10 mouse cellular contexts compared by ENCODE assay signal in the genomic region with DNA sequence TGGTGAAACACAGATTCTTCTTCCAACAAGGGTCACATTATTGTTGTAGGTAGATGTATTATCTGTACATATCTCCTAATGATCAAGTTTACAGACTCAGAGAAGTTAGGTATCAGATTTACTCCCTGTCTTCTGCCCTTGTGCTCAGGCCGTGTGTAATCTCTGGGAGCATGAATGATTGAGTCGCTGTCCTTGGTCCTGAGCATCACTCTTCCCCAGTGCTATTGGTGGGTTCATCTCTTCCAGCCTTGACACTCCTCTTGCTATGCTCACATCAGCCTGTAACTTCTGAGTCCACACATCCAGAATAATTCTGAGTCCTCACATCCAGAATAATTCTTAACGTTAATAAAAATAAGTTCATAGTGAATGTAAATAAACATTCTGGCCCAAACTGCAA.
DNase-seq lines count a peak whose midpoint lies in the region; ATAC-seq lines count a peak whose summit lies in the region.
"Had no signal": no experiment of that assay in that cellular context is flagged by ENCODE, and none has a peak within 500 bp of the region (broad histone marks: within the 10 kb centered on the region; RNA-seq: fewer than 3 reads in every experiment).

No protein-coding gene starts in this region.

- H3K9ac ChIP-seq in forebrain, embryonic 14.5 days (ENCODE audit: low read length) = no peak overlapping the region
- no peak overlapping the region for H3K9ac ChIP-seq in forebrain, embryonic 12.5 days
- H3K9ac ChIP-seq in neural tube, embryonic 15.5 days (replicated peaks) = no peak overlapping the region
- no peak overlapping the region for H3K9ac ChIP-seq in neural tube, embryonic 11.5 days (ENCODE audit: low read length)
- H3K9ac ChIP-seq: limb, embryonic 13.5 days had no signal

- WGBS in forebrain, embryonic 14.5 days = 37% methylated on average over 3 of the region's 3 CpGs
- 46% methylated on average over 3 of the region's 3 CpGs for WGBS in forebrain, embryonic 12.5 days
- WGBS in neural tube, embryonic 15.5 days = 48% methylated on average over 3 of the region's 3 CpGs
- WGBS in neural tube, embryonic 11.5 days = 54% methylated on average over 3 of the region's 3 CpGs

- no peaks in the 10 kb centered on the region for H3K9me3 ChIP-seq in forebrain, embryonic 14.5 days (replicated peaks; ENCODE audit: control insufficient read depth, low read length)
- H3K9me3 ChIP-seq in forebrain, embryonic 12.5 days = no peaks in the 10 kb centered on the region
- H3K9me3 ChIP-seq in neural tube, embryonic 15.5 days (replicated peaks) = no peaks in the 10 kb centered on the region
- no peaks in the 10 kb centered on the region for H3K9me3 ChIP-seq in neural tube, embryonic 11.5 days (ENCODE audit: control insufficient read depth, low read length)
- H3K9me3 ChIP-seq: limb, embryonic 13.5 days had no signal

- no peak overlapping the region for H3K27ac ChIP-seq in forebrain, embryonic 14.5 days (ENCODE audit: low read depth, low read length)
- H3K27ac ChIP-seq in forebrain, embryonic 12.5 days = no peak overlapping the region
- H3K27ac ChIP-seq in neural tube, embryonic 15.5 days (replicated peaks) = no peak overlapping the region
- no peak overlapping the region for H3K27ac ChIP-seq in neural tube, embryonic 11.5 days (ENCODE audit: low read depth, low read length)
- H3K27ac ChIP-seq: limb, embryonic 13.5 days had no signal

- H3K4me2 ChIP-seq in forebrain, embryonic 14.5 days (ENCODE audit: low read length) = no peak overlapping the region
- H3K4me2 ChIP-seq in forebrain, embryonic 12.5 days = no peak overlapping the region
- no peak overlapping the region for H3K4me2 ChIP-seq in neural tube, embryonic 15.5 days
- H3K4me2 ChIP-seq in neural tube, embryonic 11.5 days (ENCODE audit: low read depth) = no peak overlapping the region
- H3K4me2 ChIP-seq: limb, embryonic 13.5 days had no signal

- intact Hi-C loops in gastrocnemius, postnatal 36 days (cut with DNase I) = no loop called here

- DNase-seq in forebrain, embryonic 14.5 days (ENCODE audit: low spot score) = peak; percentile 32
- peak; percentile 62 for DNase-seq in neural tube, embryonic 10.5 days (ENCODE audit: extremely low spot score, low spot score)
- DNase-seq in embryo, embryonic 9.5 days (ENCODE audit: extremely low spot score) = peak; percentile 39
- DNase-seq in neural tube, embryonic 11.5 days (ENCODE audit: low spot score) = peak; percentile 63
- no peak for DNase-seq in gastrocnemius, postnatal 36 days

- no peak for ATAC-seq in forebrain, embryonic 14.5 days
- no peak for ATAC-seq in forebrain, embryonic 12.5 days (ENCODE audit: low FRiP score)
- ATAC-seq in neural tube, embryonic 15.5 days (ENCODE audit: low FRiP score) = no peak
- ATAC-seq in neural tube, embryonic 11.5 days (ENCODE audit: insufficient read depth, low FRiP score, low TSS enrichment) = no peak
- ATAC-seq in inflammation-experienced regulatory T-cells, adult 6 months = no peak

- no peaks in the 10 kb centered on the region for H3K36me3 ChIP-seq in forebrain, embryonic 14.5 days (ENCODE audit: control insufficient read depth, insufficient read depth, low read length)
- no peaks in the 10 kb centered on the region for H3K36me3 ChIP-seq in forebrain, embryonic 12.5 days (replicated peaks)
- no peaks in the 10 kb centered on the region for H3K36me3 ChIP-seq in neural tube, embryonic 15.5 days
- H3K36me3 ChIP-seq in neural tube, embryonic 11.5 days (ENCODE audit: control insufficient read depth, insufficient read depth, low read length) = no peaks in the 10 kb centered on the region
- H3K36me3 ChIP-seq: G1E; limb, embryonic 13.5 days had no signal

- no peaks in the 10 kb centered on the region for H3K4me1 ChIP-seq in forebrain, embryonic 14.5 days (ENCODE audit: control insufficient read depth, insufficient read depth, low read length)
- H3K4me1 ChIP-seq in forebrain, embryonic 12.5 days = no peaks in the 10 kb centered on the region
- H3K4me1 ChIP-seq in neural tube, embryonic 15.5 days = peaks cover 6% of the 10 kb centered on the region
- no peaks in the 10 kb centered on the region for H3K4me1 ChIP-seq in neural tube, embryonic 11.5 days (ENCODE audit: control insufficient read depth, insufficient read depth, low read length)
- H3K4me1 ChIP-seq: limb, embryonic 13.5 days had no signal

- H3K4me3 ChIP-seq in forebrain, embryonic 14.5 days (ENCODE audit: low read depth, low read length) = no peak overlapping the region
- H3K4me3 ChIP-seq in forebrain, embryonic 12.5 days (replicated peaks) = no peak overlapping the region
- no peak overlapping the region for H3K4me3 ChIP-seq in neural tube, embryonic 15.5 days (replicated peaks)
- no peak overlapping the region for H3K4me3 ChIP-seq in neural tube, embryonic 11.5 days (ENCODE audit: low read depth, low read length)
- H3K4me3 ChIP-seq: limb, embryonic 13.5 days had no signal

- H3K27me3 ChIP-seq in forebrain, embryonic 14.5 days (replicated peaks; ENCODE audit: control insufficient read depth, insufficient read depth, low read length) = no peaks in the 10 kb centered on the region
- H3K27me3 ChIP-seq in forebrain, embryonic 12.5 days = no peaks in the 10 kb centered on the region
- H3K27me3 ChIP-seq in neural tube, embryonic 15.5 days (replicated peaks) = no peaks in the 10 kb centered on the region
- no peaks in the 10 kb centered on the region for H3K27me3 ChIP-seq in neural tube, embryonic 11.5 days (ENCODE audit: control insufficient read depth, insufficient read depth, low read length)
- H3K27me3 ChIP-seq: limb, embryonic 13.5 days had no signal

Comparison
In these comparisons a context has a peak if more than half of its experiments do, and no peak if none do; other contexts are left out.
1. DNase-seq: peak in forebrain, embryonic 14.5 days (single experiment), neural tube, embryonic 10.5 days (single experiment), embryo, embryonic 9.5 days (single experiment) and neural tube, embryonic 11.5 days (single experiment); none in gastrocnemius, postnatal 36 days (0 of 2).